Mouse (Mus musculus): ENCODE data around the gene Ubash3b.

The Ubash3b gene

DNA sequence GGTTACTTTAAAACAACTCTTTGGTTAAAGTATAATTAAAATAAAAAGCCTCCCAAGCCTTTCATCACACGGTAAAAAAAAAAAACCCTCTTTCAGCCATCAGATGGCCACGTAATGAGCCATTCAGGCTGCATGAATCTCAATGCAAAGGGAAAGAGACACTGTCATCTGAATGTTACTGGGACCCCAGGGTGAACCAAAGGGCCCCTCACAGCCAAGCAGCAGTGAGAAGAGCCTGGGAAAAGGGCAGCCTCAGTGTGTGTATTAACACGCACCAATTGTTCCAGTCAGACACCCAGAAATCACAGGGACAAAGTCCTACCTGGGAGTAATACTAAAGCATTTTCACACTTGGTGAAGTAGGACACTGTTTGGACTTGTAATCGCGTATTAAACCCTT, 149.0 kb downstream of the Ubash3b start:
- DNase-seq (ENCODE audit: extremely low spot score, low read depth, low spot score) = no peak

DNA sequence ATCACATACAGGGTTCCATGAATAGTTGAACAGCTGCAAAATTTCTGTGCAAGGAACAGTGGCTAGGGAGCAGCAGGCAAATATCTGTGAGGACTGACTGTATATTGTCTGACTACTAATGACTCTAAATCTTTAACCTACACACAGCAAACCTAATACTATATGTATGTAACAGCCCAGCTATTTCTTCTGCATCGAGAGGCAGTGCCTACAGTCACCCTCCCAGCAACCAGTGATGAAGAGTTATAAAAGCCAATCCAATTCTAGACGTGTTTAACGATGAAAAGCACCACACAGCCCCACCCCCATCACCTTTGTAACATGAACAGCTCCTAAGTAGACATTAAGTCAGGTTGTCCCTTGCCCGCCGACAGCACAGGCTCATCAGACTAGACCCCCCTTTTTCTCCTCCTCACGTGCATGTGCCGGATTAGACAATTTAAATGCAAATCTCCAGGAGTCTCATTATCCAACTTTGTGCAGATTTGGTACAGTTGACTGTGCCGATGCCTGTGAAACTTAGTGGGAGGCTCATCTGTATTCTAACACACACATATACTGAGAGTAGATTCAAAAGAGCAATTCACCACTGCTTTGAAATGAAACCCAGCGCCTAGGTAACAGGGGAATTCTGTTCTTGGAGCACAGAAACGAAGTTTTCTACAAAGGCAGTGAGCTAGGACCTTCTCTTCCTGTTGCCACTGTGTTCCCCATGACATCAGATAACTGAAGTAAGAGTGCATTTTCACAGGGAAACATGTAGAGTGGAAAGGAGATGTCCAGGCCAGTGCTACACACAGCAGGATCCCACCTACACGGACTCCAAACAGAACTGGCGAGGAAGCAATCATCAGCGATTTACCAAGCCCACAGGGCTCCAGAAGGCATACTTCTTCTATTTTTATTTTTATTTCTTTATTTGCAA, 149.7 kb downstream of the Ubash3b start:
- DNase-seq (ENCODE audit: extremely low spot score, low read depth, low spot score) = no peak

- no peak for DNase-seq (ENCODE audit: extremely low spot score, low read depth, low spot score)
These were observed 153.7 kb downstream of the Ubash3b start for GRCm38 (mm10) chr9:41007785-41008184.

DNA sequence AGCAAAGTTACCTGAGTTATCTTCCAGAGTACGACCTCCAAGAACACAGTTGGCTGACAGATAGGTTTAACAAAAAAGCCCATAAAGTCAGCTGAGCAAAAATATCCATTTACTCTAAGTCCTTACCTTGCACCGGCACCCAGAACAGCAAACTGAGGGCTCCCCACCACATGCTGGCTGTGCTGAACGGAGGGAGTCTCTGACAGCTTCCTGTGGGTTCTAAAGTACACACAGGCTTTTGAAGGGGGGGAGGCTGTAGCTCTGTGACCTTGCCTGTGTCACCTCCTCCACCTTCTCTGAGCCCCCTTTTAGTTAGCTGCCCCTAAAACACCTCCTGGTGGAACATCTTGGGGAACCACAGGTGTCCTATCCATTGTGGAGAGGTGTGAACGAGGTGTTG, 157.1 kb downstream of the Ubash3b start, which contains the start of gene Crtam:
TSS of gene Crtam (minus strand) at position 214 of the 400 bp plus-strand sequence.
- DNase-seq (ENCODE audit: extremely low spot score, low read depth, low spot score) = no peak

DNA sequence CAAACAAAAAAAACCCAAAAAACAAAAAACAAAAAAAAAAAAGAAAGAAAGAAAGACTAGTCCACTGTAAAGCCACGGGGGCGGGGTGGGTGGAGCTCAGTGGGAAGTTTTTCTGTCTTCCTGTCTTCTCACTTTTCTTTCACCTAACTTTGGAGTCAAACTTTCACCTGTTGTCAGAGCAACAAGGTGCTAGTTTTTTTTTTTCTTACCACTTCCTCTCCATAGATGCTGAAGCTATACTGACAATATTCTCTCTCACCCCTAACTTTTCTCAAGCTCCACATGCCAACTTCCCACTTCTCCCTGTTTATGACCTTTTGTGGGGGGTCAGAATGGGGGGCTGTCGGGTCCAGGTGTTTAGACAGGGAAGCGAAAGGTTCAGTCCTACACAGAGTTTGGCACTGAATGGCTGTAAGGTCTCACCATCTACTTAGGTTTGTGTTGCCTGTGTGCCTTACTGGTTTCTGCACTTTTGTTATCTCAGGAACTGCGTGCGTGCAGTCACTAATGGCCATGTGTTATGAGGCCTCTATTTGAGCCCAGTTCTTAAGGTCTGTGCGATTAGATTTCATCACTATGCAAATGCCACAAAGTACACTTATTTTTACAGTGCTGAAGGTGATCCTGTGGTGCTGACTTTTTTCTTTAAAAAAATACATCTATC, 164.2 kb downstream of the Ubash3b start:
- DNase-seq (ENCODE audit: extremely low spot score, low read depth, low spot score) = no peak

DNA sequence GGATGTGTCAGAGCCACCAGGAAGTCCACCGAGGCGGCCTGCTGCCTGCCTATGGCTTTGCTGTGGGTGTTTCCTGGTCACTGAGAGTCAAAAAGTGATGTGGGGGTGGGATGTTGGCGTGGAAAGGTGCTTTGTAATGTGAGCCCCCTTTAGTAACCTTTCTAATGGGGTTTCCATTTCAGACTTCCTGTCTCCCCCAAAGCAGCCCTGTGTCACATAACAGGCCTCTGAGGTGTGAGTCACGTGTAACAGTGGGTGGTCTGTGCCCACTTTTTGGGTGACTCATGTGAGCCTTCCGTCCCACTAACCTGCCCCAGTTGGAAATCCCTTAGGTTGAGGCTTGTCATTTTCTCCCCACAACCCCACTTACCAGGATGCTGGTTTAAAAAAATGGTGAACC, 167.4 kb downstream of the Ubash3b start:
- no peak for DNase-seq (ENCODE audit: extremely low spot score, low read depth, low spot score)

- DNase-seq (ENCODE audit: extremely low spot score, low read depth, low spot score) = no peak
These were observed 170.0 kb downstream of the Ubash3b start for GRCm38 (mm10) chr9:40991511-40991910.

GRCm38 (mm10) chr9:40989940-40990588, 171.4 kb downstream of the Ubash3b start:
- DNase-seq (ENCODE audit: extremely low spot score, low read depth, low spot score) = peak; percentile 57

DNA sequence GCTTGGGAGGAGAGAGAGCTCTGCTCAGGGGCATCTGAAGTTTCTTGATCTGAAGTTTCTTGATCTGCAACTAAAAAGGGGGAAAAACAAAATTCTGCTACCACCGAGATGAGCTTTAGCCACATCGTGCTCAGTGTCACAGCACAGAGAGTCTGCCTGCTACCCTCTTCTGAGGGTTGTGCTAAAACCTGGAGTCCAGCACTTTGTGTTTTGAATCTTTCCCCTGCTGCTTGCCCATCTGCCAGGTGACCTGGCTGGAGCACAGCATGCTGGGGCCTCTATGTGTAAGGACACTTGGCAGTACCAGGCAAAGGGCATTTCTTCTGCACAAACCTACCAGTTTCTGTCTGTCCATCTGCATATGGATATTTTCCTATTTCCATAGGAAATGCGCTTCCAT, 177.2 kb downstream of the Ubash3b start:
- DNase-seq (ENCODE audit: extremely low spot score, low read depth, low spot score) = no peak

DNA sequence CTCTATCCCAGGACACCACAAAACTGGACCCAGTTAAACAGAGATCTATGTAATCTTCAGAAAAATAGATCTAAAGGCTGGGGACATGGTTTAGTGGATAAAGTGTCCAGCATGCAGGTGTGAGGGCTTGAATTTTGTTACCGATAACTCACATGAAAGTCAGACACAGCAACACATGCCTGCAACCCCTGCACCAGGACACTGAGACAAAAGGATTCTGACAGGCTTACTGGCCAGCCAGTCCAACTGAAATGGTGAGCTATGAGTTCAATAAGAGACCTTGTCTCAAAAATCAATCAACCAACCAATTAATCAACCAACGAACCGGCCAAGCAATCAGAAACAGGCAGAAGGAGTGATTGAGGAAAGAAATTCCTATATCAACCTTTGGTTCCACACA, 177.7 kb downstream of the Ubash3b start:
- DNase-seq (ENCODE audit: extremely low spot score, low read depth, low spot score) = no peak

DNA sequence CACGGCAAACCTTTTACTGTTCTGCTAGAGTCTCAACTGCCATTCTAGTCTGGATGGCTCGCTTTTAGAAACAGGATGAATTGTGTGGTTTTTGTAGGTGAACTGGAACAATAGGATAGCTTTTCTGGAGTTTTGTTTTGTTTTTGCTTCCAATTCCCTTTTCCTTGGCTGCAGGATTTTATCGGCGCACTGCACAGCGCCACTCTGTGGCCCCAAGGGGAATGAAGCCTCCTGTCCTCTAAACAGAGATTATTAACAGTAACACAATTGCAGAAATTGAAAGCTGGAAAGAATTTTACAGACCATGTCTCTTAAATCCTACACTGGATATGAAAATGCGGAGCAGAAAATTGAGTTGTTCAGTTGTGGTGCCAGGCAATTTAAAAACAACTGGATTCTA, 179.0 kb downstream of the Ubash3b start:
- no peak for DNase-seq (ENCODE audit: extremely low spot score, low read depth, low spot score)

DNA sequence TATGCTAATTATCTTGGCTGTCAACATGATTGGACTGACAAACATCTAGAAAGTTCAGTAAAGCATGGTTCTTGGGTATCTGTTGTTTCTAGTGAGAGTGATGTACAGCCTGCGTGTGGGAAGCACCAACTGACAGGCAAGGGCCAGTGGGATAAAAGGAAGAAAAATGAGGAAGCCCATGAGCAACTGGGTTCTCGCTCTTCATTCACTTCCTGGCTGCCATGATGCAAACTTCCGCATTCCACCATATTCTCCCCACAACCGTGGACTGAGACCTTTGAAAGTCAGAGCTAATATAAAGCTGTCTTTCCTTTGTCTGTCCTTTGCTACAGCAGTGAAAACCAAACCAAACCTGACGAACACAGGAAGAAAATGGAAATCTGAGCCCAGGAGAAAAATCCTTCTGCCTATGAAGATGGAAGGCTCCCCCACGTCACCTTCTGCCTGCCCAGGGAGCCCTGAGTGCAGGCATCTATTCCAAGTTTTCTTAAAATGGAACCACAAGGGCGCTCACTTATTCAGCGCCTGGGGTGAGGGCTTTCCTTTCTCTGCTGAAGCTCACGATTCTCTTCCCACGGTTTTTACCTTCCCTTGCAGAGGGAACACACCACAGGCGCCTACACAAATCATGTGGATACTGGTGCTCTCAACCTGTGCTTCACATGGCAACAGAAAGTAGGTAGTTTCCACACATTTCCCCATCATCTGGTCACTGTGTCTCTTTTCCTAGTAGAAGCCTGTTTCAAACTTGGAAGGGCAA, 187.3 kb downstream of the Ubash3b start:
- no peak for DNase-seq (ENCODE audit: extremely low spot score, low read depth, low spot score)

GRCm38 (mm10) chr9:40964418-40964714, 197.1 kb downstream of the Ubash3b start:
- DNase-seq (ENCODE audit: extremely low spot score, low read depth, low spot score) = no peak

GRCm38 (mm10) chr9:40963586-40964417, 197.7 kb downstream of the Ubash3b start, which contains the start of gene Jhy:
Gene Jhy, minus strand, starts transcription at chr9:40964118.
- DNase-seq (ENCODE audit: extremely low spot score, low read depth, low spot score) = no peak

DNA sequence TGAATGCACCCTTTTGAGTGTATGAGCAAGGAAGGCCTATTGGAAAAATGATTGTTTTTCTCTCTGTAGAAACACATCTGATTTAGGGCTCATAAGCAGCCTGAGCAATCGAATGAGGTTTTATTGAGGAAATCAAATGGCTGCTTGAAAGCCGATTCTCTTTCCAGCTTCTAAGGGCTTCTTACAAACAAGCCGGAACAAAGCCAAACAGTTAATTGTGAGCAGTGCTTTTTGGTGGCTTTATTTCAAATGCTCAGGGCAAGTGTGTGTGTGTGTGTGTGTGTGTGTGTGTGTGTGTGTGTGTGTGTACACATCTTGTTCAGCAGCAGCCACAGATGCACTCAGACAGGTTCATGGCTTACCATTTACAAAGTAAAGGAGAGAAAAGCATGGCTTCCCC, 200.1 kb downstream of the Ubash3b start:
- DNase-seq (ENCODE audit: extremely low spot score, low read depth, low spot score) = no peak

Measured in hindlimb bud, embryonic 11.5 days (tissue).